Mouse (Mus musculus) stomach, adult 2 months (tissue): ENCODE results near the gene Sec16b. TPM values are rescaled to one million over a fixed set of nuclear protein-coding genes. Genes with fewer than 3 reads are reported as not detected.

ENCODE experiments used
- polyA plus RNA-seq: library from polyadenylated mRNA; depleted of rRNA; stranded (reverse); fragments of >200 nt; gene quantifications from 2 replicates; pipeline ENCODE4 v1.2.3, GENCODE M21; 2012; rRNA removed

The Sec16b gene
- 5.5 and 7.2 TPM in 2 replicates for polyA plus RNA-seq

DNA sequence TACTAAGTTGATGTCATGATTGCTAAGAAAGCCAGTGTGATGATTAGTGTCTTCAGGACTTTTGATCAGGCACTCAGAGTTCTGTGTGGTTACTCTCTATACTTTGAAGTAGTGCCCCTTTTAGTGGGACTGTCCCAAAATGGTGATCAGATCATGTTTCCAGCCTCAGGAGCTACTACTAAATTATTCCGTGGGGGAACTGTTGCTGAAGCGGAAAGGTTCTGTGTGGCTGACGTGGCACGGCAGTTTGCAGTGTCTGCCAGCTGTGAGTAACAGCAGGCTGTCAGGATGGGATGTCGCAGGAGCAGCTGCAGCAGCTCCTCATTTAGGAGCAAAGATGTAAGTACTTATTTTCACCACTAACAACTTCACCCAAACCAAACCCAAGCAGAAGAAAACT lies at the start of gene Sec16b:
Gene Sec16b (plus strand): TSS at position 207 of the 400 bp plus-strand sequence.

DNA sequence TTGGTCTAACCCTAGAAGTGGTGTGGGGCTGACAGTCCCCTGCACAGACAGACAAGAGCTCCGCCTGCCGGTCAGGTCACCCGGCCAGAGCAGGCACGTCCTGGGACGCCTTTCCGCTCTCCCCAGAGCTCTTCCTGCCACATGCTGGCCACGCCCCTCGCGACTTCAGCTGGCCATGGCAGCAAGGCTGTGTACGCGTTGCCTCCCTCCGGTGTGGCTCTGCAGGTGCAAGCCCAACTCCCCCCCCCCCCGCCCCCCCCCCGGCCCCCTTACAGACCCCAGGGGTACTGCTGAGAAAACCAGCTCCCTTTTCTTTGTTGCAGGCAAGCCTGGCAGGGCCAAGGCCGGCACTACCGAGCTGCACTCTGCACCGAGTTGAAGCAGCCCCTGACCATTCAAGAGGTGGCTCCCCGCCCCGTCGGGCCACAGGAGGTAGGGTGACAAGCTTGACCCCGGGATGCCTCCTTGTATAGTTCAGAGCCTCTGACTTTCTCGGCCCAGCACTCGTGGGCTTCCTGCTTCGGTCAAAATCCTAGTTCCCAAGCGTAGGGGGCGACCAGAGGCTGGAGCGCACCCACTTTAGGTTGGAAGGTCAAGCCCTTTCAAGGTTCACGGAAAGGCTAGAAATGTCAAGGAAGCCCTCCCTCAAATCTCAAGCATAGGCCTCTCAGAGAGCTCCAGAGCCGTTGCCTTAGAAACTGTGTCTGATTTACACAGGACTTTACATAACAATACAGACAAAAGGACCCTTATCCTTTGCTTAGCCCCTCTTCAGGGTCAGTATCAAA lies 47.9 kb upstream of the Sec16b start, which contains the start of gene Cryzl2:
Gene Cryzl2 (plus strand): TSS at position 157 of the 788 bp plus-strand sequence.

Other genes with a start within 250 kb of the Sec16b start
- 0.63 and 0.93 TPM in 2 replicates for gene Rasal2, start 94.1 kb upstream of the Sec16b start, polyA plus RNA-seq
- 3.3 TPM in 2 replicates for gene Cryzl2, start 48.2 kb upstream of the Sec16b start, polyA plus RNA-seq